Mouse (Mus musculus): Measurements from ENCODE around the gene Gsn.

Gene Gsn

GRCm38 (mm10) chr2:35325930-35326329 lies 69.8 kb downstream of the Gsn start:
- no peak for DNase-seq (ENCODE audit: low read depth, low spot score)

- DNase-seq (ENCODE audit: low read depth, low spot score) = no peak
Observed at GRCm38 (mm10) chr2:35326931-35327330, 70.8 kb downstream of the Gsn start.

- DNase-seq (ENCODE audit: low read depth, low spot score) = no peak
Observed at GRCm38 (mm10) chr2:35327583-35327982, 71.4 kb downstream of the Gsn start.

DNA sequence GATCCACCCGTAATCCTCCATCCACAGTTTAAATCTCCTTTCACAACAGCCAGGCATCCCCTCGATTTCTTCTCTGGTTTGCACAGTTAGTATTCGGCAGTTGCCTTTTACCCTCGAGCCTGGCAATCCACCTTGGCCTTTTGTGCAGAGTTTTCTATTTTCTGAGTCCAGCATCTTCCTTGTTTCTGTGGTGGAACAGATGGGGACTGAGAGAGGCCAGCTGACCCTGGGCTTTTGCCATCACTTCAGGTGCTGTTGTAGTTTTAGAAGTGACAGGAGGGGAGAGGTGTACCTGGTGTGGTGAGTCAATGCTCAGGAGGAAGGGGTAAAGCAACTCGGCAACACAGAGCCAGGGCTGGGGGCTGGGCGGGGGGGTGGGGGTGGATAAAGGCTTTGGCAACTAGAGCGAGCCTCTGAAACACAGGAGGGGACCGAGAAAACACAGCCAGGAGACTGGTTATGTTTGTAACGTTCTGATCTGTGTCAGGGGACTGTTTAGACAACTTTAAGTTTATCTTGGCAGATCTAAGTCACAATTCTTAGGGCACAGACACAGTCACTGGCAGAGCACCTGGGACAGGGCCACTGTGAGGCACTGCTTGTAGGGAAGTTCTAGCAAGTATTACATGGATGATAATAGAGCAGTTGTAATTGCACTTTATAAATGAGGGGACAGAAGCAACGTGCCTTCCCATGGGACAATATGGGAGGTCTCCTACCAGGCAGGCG lies 72.0 kb downstream of the Gsn start:
- no peak for DNase-seq (ENCODE audit: low read depth, low spot score)

DNA sequence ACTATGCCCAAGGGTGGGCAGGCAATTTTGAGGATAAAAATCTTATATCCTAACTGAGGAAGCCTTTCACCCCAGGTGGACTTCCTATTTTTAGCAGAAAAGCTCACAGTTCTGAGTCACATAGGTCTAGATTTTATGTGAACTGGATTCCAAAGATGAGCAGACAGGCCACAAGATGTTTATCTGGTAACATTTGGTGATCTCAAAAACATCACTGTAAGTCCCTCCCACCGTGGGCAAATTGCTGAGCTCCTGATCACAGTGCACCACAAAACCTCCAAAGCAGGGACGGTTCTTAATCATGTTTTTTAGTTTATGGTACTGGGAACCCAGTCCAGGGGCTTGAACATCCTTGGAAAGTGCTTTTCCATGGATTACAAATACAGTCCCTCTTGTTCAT lies 72.9 kb downstream of the Gsn start:
- DNase-seq (ENCODE audit: low read depth, low spot score) = no peak

DNA sequence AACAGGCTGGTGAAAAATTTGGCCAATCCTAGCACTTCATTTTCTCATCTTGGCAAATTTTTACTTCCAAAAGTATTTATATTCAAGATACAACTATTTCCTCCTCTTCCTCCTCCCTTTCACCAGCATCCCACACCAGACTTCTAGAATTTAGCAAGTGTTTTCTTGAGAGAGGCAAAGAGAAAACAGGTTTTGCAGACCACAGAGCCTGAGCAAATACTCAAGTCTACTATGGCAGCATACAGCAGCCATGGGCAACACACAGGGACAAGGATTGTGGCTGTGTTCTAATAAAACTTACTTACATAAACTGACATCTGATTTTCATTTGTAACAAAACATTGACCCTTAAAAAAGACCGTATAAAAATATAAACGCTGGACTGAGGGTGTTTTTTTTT lies 75.0 kb downstream of the Gsn start:
- no peak for DNase-seq (ENCODE audit: low read depth, low spot score)

DNA sequence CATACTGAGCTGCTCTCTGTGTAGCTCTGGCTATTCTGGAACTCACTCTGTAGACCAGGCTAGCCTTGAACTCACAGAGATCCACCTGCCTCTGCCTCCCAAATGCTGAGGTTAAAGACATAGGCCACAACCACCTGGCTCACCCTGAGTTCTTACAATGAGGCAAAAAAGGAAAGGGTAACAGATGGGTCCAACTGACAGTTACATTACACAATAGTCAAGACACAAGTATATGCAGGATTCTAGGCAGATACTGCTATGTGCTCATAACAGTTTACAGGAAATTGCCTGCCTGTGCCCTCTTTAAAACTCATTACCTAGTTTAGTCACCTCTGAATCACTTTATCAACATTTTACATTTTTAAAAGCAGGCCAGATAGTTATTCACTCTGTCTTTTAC lies 77.5 kb downstream of the Gsn start:
- DNase-seq (ENCODE audit: low read depth, low spot score) = no peak

DNA sequence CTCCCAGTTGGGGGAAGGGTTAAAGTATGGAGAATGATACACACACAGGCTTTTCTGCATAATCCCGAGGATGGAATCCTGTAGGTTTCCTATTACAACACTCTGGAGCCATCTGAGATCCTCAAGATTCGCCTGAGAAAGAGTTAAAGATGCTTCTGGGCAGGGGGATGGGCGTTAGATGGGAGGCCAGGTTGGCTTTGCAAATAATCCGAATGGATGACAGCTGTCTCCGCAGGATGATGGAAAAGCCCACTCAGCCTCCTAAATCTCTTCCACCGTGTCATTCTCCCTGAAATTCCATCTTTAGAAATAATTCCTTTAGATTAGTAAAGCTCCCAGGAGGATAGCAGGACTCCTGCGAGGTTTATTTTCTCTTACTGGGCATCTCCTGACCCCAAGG lies 79.4 kb downstream of the Gsn start:
- no peak for DNase-seq (ENCODE audit: low read depth, low spot score)

DNA sequence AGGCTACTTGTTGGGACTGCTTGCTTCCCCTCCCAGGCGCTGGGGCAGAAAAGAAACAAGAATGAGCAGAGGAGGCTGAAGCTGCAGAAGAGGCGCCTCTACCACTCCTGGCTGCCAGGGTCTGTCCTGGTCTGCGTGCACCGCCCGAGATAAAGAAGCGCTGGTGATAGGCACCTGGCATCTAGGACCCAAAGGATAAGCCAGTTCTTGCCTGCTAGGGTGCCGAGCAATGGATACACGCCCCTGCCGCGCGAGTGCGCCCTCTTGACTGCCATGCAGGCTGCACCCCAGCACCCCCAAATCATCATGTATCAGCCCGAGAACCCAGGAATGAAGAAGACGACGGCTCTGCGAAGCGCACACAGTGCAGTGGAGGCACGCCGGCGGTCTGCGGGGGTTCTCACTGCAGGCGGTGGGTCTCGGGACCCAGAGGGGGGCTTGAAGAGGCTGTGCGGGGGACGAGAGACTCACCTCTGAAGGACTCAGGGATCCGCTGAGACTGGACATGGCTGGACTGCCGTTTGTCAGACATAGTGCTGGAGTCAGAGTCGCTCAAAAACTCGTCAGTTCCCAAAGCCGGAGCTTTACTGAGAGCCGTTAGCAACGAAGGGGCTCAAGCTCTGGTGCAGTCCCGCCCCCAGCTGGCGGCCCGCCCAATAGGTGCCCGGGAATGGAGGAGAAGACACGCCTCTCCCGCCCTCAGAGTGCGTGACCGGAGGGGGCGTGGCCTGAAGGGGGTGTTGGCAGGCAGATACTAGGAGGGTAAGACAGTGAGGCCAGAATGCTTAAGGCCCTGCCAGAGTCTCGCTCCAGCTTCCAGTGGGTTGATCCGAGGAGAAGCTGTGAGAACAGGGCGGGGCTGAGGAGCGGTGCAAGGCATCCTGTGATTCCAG lies 80.5 kb downstream of the Gsn start, which contains the start of gene Stom:
Gene Stom (minus strand): TSS at position 589 of the 893 bp plus-strand sequence.
- DNase-seq (ENCODE audit: low read depth, low spot score) = peak; percentile 100

DNA sequence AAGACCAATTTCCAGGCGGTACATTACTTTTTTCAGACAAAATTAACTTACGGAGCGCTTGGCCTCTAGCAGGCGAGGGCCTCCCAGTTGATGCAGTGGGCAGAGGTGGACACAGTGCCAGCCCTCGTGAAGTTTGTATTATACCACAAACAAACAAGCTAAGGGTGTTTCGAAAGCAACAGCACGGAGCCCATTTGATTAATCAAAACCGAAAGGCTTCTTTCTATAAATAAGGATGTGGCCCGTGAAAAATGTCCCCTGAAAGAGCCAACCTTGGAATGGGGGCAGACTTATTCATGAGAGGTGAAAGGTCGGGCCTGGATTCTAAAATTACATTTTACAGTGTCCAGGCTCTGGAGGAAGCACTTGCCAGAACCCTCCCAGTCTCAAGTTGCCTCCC lies 81.2 kb downstream of the Gsn start:
- no peak for DNase-seq (ENCODE audit: low read depth, low spot score)

- no peak for DNase-seq (ENCODE audit: low read depth, low spot score)
Observed at GRCm38 (mm10) chr2:35338036-35338435, 81.9 kb downstream of the Gsn start.

GRCm38 (mm10) chr2:35338707-35339106 lies 82.5 kb downstream of the Gsn start:
- no peak for DNase-seq (ENCODE audit: low read depth, low spot score)

DNA sequence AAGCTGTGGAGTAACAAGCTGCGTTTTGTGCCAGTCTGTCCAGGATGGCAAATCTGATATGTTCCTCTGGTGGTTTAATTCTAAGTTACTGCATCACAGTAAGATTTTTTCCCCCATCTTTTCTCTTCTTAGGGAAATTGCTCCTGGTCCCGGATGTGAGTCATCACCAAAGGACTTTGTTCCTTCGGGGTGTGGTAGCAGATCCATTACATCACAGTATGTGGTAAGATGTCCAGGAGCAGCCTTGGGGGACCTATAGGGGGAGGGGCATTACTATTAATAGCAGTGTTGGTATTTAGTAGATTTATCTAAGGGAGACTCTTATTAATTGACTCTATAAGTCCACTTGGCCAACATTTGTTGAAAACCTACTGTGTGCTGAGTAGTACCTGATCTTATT lies 86.4 kb downstream of the Gsn start:
- no peak for DNase-seq (ENCODE audit: low read depth, low spot score)

DNA sequence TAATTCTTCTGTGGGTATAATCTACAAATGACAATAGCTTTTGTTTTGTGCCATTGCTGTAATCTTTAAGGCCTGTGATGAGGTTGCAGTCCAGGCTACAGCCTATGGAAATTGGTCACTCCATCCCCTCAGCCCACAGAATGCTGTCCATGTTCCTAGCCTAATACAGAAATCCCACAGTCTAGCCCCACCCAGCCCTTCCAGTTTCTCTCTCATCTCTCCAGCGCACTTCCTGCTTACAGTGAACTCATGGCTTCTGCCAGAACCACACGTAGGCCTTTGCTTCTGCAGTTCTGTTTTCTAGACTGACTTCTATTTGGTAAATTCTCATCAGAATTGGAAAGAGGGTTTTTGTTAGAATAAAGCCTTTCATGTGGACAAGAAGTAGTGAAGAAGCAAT lies 89.8 kb downstream of the Gsn start:
- no peak for DNase-seq (ENCODE audit: low read depth, low spot score)

DNA sequence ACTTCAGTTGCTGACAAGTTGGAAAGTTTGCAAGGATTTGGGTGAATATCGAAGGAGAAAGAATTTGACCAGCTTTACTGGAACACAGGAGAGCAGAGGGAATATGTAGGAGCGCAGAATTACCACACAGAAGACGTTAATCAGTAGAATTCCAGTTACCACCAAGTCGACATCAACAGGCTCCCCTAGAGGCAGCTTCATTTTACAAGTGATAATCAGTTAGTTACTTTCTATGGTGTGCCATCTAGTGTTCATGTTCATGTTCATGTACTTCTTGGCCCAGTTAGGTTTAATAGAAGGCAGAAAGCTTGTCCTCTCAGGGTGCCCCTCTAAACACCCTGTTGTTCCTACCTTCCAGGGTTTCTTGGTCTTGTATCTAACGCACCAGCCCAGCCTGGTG lies 93.0 kb downstream of the Gsn start:
- peak; percentile 30 for DNase-seq (ENCODE audit: low read depth, low spot score)
